Mouse (Mus musculus): ENCODE results near the gene Gm20388. TPM values are rescaled to one million over a fixed set of nuclear protein-coding genes. Genes with fewer than 3 reads are reported as not detected.

Gm20388 gene
- polyA plus RNA-seq, 1 experiment from 2014 or later = not detected

- H3K9ac ChIP-seq (ENCODE audit: low read depth, low read length) = no peak overlapping the region
- H3K27ac ChIP-seq (ENCODE audit: low read depth, low read length) = no peak overlapping the region
- 90% methylated on average over 10 of the region's 10 CpGs for WGBS
- no peak for ATAC-seq (ENCODE audit: low FRiP score, low TSS enrichment)
- H3K4me2 ChIP-seq (replicated peaks; ENCODE audit: low read depth, low read length) = no peak overlapping the region
- H3K27me3 ChIP-seq (ENCODE audit: control insufficient read depth, insufficient read depth, low read length) = no peaks in the 10 kb centered on the region
- no peaks in the 10 kb centered on the region for H3K36me3 ChIP-seq (ENCODE audit: control insufficient read depth, insufficient read depth, low read length)
- no peak overlapping the region for H3K4me3 ChIP-seq (ENCODE audit: low read length)
- H3K9me3 ChIP-seq (ENCODE audit: control insufficient read depth, low read length) = no peaks in the 10 kb centered on the region
- peaks cover 25% of the 10 kb centered on the region for H3K4me1 ChIP-seq (ENCODE audit: control insufficient read depth, insufficient read depth, low read length)
Measured at GRCm38 (mm10) chr8:123724752-123725151, 3814.1 kb downstream of the Gm20388 start.

- Histone ChIP-seq H3K4me3 (ENCODE audit: low read length) (no peak overlapping the region), H3K36me3 (ENCODE audit: control insufficient read depth, insufficient read depth, low read length) (no peaks in the 10 kb centered on the region), H3K9ac (ENCODE audit: low read depth, low read length) (no peak overlapping the region), H3K27ac (ENCODE audit: low read depth, low read length) (no peak overlapping the region), H3K27me3 (ENCODE audit: control insufficient read depth, insufficient read depth, low read length) (no peaks in the 10 kb centered on the region), H3K4me2 (replicated peaks; ENCODE audit: low read depth, low read length) (no peak overlapping the region), H3K4me1 (ENCODE audit: control insufficient read depth, insufficient read depth, low read length) (peaks cover 24% of the 10 kb centered on the region), H3K9me3 (ENCODE audit: control insufficient read depth, low read length) (no peaks in the 10 kb centered on the region)
- ATAC-seq (ENCODE audit: low FRiP score, low TSS enrichment) = no peak
- 76% methylated on average over 7 of the region's 7 CpGs for WGBS
Measured at GRCm38 (mm10) chr8:123725261-123725660, 3814.6 kb downstream of the Gm20388 start.

DNA sequence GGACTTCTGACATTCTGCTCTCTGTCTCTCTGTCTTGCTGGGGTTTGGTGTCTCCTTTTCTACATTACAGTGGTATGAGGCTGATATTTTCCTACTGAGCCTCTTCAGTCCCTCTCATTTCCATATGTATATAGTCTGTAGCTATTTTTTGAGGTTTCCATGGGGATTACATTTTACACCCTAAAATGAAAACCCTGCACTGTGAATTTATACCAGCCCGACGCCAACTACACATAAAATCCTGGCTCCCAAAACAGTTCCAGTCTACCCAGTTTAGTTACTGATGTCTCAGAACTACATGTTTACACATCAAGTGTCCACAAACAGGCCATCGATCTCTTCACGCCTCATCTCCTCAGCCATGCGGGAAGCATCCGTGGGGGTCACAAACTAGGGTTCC, 3816.1 kb downstream of the Gm20388 start:
- H3K27me3 ChIP-seq (ENCODE audit: control insufficient read depth, insufficient read depth, low read length) = 0 out of 2 replicates have a peak, but pooled peaks cover 4% of the 10 kb centered on the region
- WGBS = 75% methylated on average over 6 of the region's 6 CpGs

DNA sequence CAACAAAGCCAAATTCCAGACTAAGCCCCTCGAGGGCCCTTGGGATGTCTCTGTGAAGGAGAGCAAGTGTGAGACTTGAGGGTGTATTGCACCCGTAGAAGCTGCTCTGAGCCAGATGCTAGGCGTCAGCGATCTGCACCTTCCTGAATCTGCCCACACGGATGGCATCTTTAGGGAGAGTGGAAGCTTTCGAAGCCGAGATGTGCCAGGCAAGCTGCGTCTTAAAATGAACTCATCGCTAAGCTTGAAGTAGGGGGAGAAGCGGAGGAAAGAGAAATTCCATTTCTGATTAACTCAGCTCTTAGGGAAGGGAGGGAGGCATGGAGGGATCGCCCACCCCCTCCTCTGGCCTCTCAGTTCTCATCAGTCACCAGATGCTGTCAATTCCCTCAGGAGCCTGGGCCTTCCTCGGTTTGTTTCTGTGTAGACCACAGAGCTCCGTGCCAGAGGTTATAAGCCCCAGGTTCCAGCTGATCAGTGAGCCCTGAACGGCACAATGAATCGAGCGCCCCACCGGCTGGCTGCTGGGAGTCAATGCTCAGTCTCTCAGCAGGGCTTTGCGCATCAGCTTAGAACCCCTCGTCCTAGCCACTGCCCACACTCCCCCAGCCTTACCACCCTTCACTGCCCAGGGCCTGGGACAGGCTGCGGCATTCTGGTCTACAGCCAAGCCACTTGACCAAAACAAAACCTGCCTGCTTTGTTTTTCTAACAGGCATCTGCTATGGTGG, 3818.6 kb downstream of the Gm20388 start:
- H3K9me3 ChIP-seq (ENCODE audit: control insufficient read depth, low read length) = no peaks in the 10 kb centered on the region
- peaks cover 29% of the 10 kb centered on the region for H3K4me1 ChIP-seq (ENCODE audit: control insufficient read depth, insufficient read depth, low read length)
- WGBS = 18% methylated on average over 20 of the region's 20 CpGs
- peak overlapping the region; percentile 68 for H3K27ac ChIP-seq (ENCODE audit: low read depth, low read length)
- H3K36me3 ChIP-seq (ENCODE audit: control insufficient read depth, insufficient read depth, low read length) = no peaks in the 10 kb centered on the region
- ATAC-seq (ENCODE audit: low FRiP score, low TSS enrichment) = peak; percentile 91
- H3K9ac ChIP-seq (ENCODE audit: low read depth, low read length) = peak overlapping the region; percentile 25
- H3K4me2 ChIP-seq (replicated peaks; ENCODE audit: low read depth, low read length) = peak overlapping the region; percentile 36
- 0 out of 2 replicates have a peak, but pooled peaks cover 4% of the 10 kb centered on the region for H3K27me3 ChIP-seq (ENCODE audit: control insufficient read depth, insufficient read depth, low read length)
- H3K4me3 ChIP-seq (ENCODE audit: low read length) = no peak overlapping the region; the same call in 1 of the 2 replicates

More for the DNA sequence above, 3816.1 kb downstream of the Gm20388 start:
- Histone ChIP-seq H3K27ac (ENCODE audit: low read depth, low read length) (no peak overlapping the region), H3K36me3 (ENCODE audit: control insufficient read depth, insufficient read depth, low read length) (no peaks in the 10 kb centered on the region), H3K9ac (ENCODE audit: low read depth, low read length) (no peak overlapping the region), H3K9me3 (ENCODE audit: control insufficient read depth, low read length) (no peaks in the 10 kb centered on the region), H3K4me3 (ENCODE audit: low read length) (no peak overlapping the region), H3K4me2 (replicated peaks; ENCODE audit: low read depth, low read length) (no peak overlapping the region), H3K4me1 (ENCODE audit: control insufficient read depth, insufficient read depth, low read length) (peaks cover 23% of the 10 kb centered on the region)
- ATAC-seq (ENCODE audit: low FRiP score, low TSS enrichment) = no peak

GRCm38 (mm10) chr8:123729786-123730411, 3819.3 kb downstream of the Gm20388 start:
- no peak for ATAC-seq (ENCODE audit: low FRiP score, low TSS enrichment)
- Histone ChIP-seq H3K4me1 (ENCODE audit: control insufficient read depth, insufficient read depth, low read length) (peaks cover 29% of the 10 kb centered on the region), H3K27me3 (ENCODE audit: control insufficient read depth, insufficient read depth, low read length) (0 out of 2 replicates have a peak, but pooled peaks cover 4% of the 10 kb centered on the region), H3K9me3 (ENCODE audit: control insufficient read depth, low read length) (no peaks in the 10 kb centered on the region), H3K36me3 (ENCODE audit: control insufficient read depth, insufficient read depth, low read length) (no peaks in the 10 kb centered on the region), H3K4me3 (ENCODE audit: low read length) (no peak overlapping the region), H3K27ac (ENCODE audit: low read depth, low read length) (peak overlapping the region; percentile 68), H3K4me2 (replicated peaks; ENCODE audit: low read depth, low read length) (peak overlapping the region; percentile 36), H3K9ac (ENCODE audit: low read depth, low read length) (peak overlapping the region; percentile 25; the same call in 1 of the 2 replicates)
- WGBS = 41% methylated on average over 13 of the region's 13 CpGs

GRCm38 (mm10) chr8:123732332-123732731, 3821.7 kb downstream of the Gm20388 start:
- no peaks in the 10 kb centered on the region for H3K36me3 ChIP-seq (ENCODE audit: control insufficient read depth, insufficient read depth, low read length)
- ATAC-seq (ENCODE audit: low FRiP score, low TSS enrichment) = 0 out of 2 replicates have a peak, but pooled peaks have one; percentile 19
- WGBS = 18% methylated on average over 4 of the region's 4 CpGs
- H3K27me3 ChIP-seq (ENCODE audit: control insufficient read depth, insufficient read depth, low read length) = 0 out of 2 replicates have a peak, but pooled peaks cover 4% of the 10 kb centered on the region
- H3K27ac ChIP-seq (ENCODE audit: low read depth, low read length) = peak overlapping the region; percentile 30; the same call in 1 of the 2 replicates
- H3K4me1 ChIP-seq (ENCODE audit: control insufficient read depth, insufficient read depth, low read length) = peaks cover 29% of the 10 kb centered on the region
- no peak overlapping the region for H3K4me2 ChIP-seq (replicated peaks; ENCODE audit: low read depth, low read length)
- no peaks in the 10 kb centered on the region for H3K9me3 ChIP-seq (ENCODE audit: control insufficient read depth, low read length)
- no peak overlapping the region for H3K4me3 ChIP-seq (ENCODE audit: low read length)
- no peak overlapping the region for H3K9ac ChIP-seq (ENCODE audit: low read depth, low read length)

- Histone ChIP-seq H3K4me1 (ENCODE audit: control insufficient read depth, insufficient read depth, low read length) (peaks cover 17% of the 10 kb centered on the region), H3K4me3 (ENCODE audit: low read length) (no peak overlapping the region), H3K36me3 (ENCODE audit: control insufficient read depth, insufficient read depth, low read length) (no peaks in the 10 kb centered on the region), H3K27ac (ENCODE audit: low read depth, low read length) (no peak overlapping the region), H3K9me3 (ENCODE audit: control insufficient read depth, low read length) (no peaks in the 10 kb centered on the region), H3K27me3 (ENCODE audit: control insufficient read depth, insufficient read depth, low read length) (0 out of 2 replicates have a peak, but pooled peaks cover 4% of the 10 kb centered on the region), H3K9ac (ENCODE audit: low read depth, low read length) (no peak overlapping the region), H3K4me2 (replicated peaks; ENCODE audit: low read depth, low read length) (no peak overlapping the region)
- ATAC-seq (ENCODE audit: low FRiP score, low TSS enrichment) = no peak
- WGBS = 79% methylated on average over 8 of the region's 8 CpGs
Measured at GRCm38 (mm10) chr8:123734486-123734885, 3823.8 kb downstream of the Gm20388 start.

DNA sequence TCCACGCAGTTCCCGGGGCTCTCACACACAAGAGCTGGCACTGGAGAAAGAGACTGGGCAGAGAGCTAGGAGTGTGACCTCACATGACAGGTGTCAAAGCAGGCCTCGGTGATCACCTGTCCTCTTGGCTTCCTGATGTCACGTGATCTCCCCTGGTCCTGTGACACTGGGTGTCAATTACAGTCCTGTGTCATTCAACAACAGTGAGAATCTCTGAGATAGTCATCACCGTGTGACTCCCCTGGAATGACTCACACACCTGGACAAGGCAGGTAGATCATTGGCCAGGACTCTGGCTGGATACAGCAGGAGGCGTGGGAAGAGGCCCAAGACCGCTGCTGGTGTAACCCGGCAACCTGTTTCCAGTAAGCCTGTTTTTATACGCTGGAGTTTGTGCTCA, 3826.3 kb downstream of the Gm20388 start:
- H3K9me3 ChIP-seq (ENCODE audit: control insufficient read depth, low read length) = no peaks in the 10 kb centered on the region
- WGBS = 54% methylated on average over 9 of the region's 9 CpGs
- 0 out of 2 replicates have a peak, but pooled peaks have one; percentile 29 for ATAC-seq (ENCODE audit: low FRiP score, low TSS enrichment)

GRCm38 (mm10) chr8:123740263-123740662, 3829.6 kb downstream of the Gm20388 start:
- no peaks in the 10 kb centered on the region for H3K4me1 ChIP-seq (ENCODE audit: control insufficient read depth, insufficient read depth, low read length)
- H3K36me3 ChIP-seq (ENCODE audit: control insufficient read depth, insufficient read depth, low read length) = no peaks in the 10 kb centered on the region
- H3K4me3 ChIP-seq (ENCODE audit: low read length) = no peak overlapping the region
- no peak overlapping the region for H3K4me2 ChIP-seq (replicated peaks; ENCODE audit: low read depth, low read length)
- WGBS = 56% methylated on average over 4 of the region's 4 CpGs
- no peaks in the 10 kb centered on the region for H3K9me3 ChIP-seq (ENCODE audit: control insufficient read depth, low read length)
- H3K27me3 ChIP-seq (ENCODE audit: control insufficient read depth, insufficient read depth, low read length) = no peaks in the 10 kb centered on the region
- no peak for ATAC-seq (ENCODE audit: low FRiP score, low TSS enrichment)
- no peak overlapping the region for H3K9ac ChIP-seq (ENCODE audit: low read depth, low read length)
- H3K27ac ChIP-seq (ENCODE audit: low read depth, low read length) = no peak overlapping the region

More for the DNA sequence above, 3826.3 kb downstream of the Gm20388 start:
- Histone ChIP-seq H3K4me3 (ENCODE audit: low read length) (no peak overlapping the region), H3K9ac (ENCODE audit: low read depth, low read length) (no peak overlapping the region), H3K27ac (ENCODE audit: low read depth, low read length) (no peak overlapping the region), H3K27me3 (ENCODE audit: control insufficient read depth, insufficient read depth, low read length) (no peaks in the 10 kb centered on the region), H3K4me1 (ENCODE audit: control insufficient read depth, insufficient read depth, low read length) (peaks cover 6% of the 10 kb centered on the region), H3K4me2 (replicated peaks; ENCODE audit: low read depth, low read length) (no peak overlapping the region), H3K36me3 (ENCODE audit: control insufficient read depth, insufficient read depth, low read length) (no peaks in the 10 kb centered on the region)
